Mouse (Mus musculus) C2C12 (cell line): ENCODE measurements at regions not wholly inside any gene's neighbourhood (a gene's known extent, or its start where the extent isn't known, plus 50 kb on each side); places are given as distances from the start of the nearest gene placed in this dataset.

Source experiments
- CEBPB ChIP-seq: IDR thresholded peaks from one replicate; pipeline ENCODE4 v1.6.1; 2011; ENCODE audit warnings: low read depth, mild to moderate bottlenecking, control low read depth, moderate library complexity
- CTCF ChIP-seq: IDR thresholded peaks from one replicate; pipeline ENCODE4 v1.5.1; 2011; ENCODE audit not compliant: control insufficient read depth, insufficient read depth, insufficient read length
- FOSL1 ChIP-seq: IDR thresholded peaks from one replicate; pipeline ENCODE4 v1.8.0; 2011; ENCODE audit warnings: mild to moderate bottlenecking, low read length; ENCODE audit not compliant: poor library complexity, insufficient read depth, severe bottlenecking
- MAX ChIP-seq: IDR thresholded peaks from one replicate; pipeline ENCODE4 v1.6.1; 2011; ENCODE audit warnings: mild to moderate bottlenecking, control low read depth
- MYOD1 ChIP-seq: IDR thresholded peaks from one replicate; pipeline ENCODE4 v1.6.1; 2011; ENCODE audit warnings: low read depth; ENCODE audit not compliant: control insufficient read depth, insufficient read length
- USF1 ChIP-seq: IDR thresholded peaks from one replicate; pipeline ENCODE4 v1.6.1; 2011; ENCODE audit warnings: low read depth, mild to moderate bottlenecking, control low read depth, moderate library complexity

DNA sequence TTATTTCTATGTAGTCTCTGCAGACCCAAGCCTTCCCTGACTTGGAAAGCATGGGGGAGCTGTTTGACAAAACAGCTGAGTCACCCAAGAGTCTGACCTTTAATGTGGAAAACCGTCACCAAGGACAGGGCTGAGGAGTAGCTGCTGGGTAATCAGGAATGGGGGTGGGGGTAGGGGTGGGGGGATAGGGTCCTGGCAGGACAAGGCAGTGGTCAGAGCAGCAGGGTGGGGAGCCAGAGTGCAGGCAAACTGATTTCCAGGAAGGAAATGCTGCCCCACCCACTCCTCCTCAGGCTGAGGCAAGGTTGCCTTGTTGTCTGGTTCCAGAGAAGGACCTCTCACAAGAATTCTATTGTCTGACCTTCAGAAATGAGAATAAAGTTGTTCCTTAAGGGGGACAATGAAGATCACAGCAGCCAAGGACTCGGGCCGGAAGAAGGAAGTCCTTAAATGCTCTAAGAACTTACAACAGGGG, 266.6 kb downstream of the Plpp3 start:
- TF ChIP-seq CTCF (no peak), FOSL1 (no peak), CEBPB (no peak), MAX (no peak), USF1 (no peak), MYOD1 (no peak)
